Mouse (Mus musculus) kidney, postnatal 10 days (tissue): Measurements from ENCODE around the gene Cldn14.
"Not testable (repeated sequence)": the region's sequence is repeated elsewhere in the genome, so short reads cannot be mapped to it uniquely, and the experiment has no call there.

Experiments
- DNase-seq: peaks from one replicate; pipeline ENCODE4 v3.0.0; 2021; ENCODE audit warnings: mixed read lengths

The Cldn14 gene

DNA sequence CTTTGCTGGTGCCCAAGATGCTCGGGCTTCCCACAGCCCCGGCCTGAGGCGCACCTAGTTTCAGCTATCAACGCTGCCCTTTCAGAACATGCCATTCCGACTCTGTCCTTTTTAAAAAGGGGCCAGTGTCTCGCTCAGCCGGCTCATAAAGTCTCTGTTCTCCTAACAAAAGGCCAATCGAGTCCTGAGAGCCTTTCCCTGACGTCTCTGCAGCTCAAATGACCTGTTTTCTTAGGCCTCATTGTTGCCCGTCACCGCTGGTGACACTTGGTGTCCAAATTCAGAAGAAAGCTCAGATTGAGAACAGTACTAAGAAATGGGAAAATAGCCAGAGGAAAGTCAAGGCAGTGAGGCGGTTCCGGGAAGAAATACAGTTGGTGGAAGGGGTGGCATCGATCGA, at the start of gene Cldn14:
Gene Cldn14, minus strand, starts transcription at position 101 of the 400 bp plus-strand sequence.
- no peak for DNase-seq

DNA sequence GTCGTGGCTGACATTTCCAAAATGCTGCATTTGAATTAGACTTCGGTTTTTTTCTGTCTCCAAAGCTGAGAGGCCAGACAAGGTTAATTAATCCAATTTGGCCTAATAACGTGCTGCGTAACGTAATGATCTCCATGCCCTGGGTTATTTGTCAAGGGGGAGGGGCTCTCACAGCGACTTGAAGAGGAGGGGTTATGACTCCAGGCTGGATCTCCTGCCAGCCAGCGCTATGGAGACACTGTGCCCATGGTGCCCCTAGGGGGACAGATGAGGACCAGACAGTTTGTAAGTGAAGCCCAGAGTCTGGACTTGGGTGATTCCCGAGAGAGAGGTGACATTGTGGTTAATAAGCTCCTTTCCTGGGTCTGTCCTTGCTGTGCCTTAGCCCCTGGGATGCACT, 46.9 kb upstream of the Cldn14 start:
- no peak for DNase-seq

GRCm38 (mm10) chr16:94055176-94055575, 46.5 kb upstream of the Cldn14 start:
- no peak for DNase-seq

DNA sequence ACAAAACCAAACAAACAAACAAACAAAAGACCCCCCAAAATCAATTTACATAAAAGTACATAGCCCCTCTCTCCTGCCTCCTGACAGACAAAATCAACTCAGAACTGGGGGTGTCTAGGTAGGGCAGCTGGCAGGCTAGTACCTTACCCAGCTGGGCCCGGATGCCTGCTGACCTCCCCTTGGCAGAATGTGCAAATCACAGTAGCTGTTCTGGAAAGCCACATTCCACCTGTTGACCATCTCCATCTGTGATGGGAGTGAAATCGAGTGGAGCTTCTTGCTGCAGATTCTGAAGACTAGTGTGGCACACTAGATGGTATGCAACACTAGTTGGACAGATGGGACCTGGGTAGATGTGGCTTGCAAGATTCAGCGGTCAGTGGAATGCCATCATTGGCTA, 41.7 kb upstream of the Cldn14 start:
- no peak for DNase-seq

GRCm38 (mm10) chr16:94044996-94045395, 36.4 kb upstream of the Cldn14 start:
- no peak for DNase-seq

- no peak for DNase-seq
These were observed 35.2 kb upstream of the Cldn14 start for GRCm38 (mm10) chr16:94043797-94044196.

- DNase-seq, result no peak
These were observed 32.6 kb upstream of the Cldn14 start for GRCm38 (mm10) chr16:94041065-94041712.

- no peak for DNase-seq
These were observed 31.8 kb upstream of the Cldn14 start for GRCm38 (mm10) chr16:94040485-94040884.

DNA sequence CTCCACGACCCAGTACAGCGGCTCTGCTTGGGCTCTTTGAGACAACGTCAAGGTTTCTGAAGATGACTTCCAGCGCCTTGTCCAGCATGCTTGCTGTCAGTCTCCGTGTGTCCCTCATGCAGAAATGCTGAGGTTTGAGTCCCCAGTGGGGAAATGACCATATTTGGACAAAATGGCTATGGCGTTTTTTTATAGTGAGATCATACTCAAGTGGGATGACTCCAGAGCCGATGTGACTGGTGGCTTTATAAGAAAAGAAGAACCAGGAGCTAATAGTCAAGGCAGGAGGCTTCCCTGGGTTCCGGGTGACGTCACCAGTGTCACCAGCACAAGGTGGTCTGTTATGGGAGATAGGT, 30.3 kb upstream of the Cldn14 start:
- no peak for DNase-seq

DNA sequence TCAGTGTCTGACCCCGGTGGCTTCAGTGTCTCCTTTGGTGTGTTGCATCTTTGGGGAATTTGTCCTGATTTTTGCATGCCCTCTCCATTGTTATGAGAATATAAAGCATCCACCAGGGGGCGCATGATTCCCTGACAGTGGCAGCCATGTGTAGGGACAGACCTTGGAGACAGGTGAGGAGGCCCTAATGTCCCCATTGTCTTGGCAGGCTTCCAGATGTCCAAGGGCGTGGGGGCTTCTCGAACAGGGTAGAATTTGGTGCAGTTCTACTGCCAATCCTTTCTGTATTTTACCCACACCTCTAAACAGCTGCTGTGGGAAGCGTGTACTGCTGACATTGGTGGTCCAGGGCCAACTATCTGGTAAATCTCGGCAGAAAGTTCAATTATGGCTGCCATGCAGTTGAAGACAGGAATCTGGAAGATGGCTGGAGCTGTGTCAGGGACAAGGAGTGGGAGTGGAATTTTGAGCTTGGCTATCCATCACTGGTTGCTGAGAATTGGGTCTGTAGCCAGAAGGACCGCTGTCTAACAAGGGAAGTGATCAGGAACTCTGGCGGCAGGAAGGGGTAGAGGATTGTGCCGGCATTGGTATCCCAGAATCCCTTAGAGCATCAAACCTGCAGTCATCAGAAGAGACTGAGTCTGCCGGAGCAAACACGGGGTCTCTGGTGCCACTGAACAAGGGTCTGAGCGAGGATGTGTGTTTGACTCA, 29.8 kb upstream of the Cldn14 start:
- DNase-seq, result peak; percentile 78

- no peak for DNase-seq
These were observed 28.6 kb upstream of the Cldn14 start for GRCm38 (mm10) chr16:94037280-94037679.

DNA sequence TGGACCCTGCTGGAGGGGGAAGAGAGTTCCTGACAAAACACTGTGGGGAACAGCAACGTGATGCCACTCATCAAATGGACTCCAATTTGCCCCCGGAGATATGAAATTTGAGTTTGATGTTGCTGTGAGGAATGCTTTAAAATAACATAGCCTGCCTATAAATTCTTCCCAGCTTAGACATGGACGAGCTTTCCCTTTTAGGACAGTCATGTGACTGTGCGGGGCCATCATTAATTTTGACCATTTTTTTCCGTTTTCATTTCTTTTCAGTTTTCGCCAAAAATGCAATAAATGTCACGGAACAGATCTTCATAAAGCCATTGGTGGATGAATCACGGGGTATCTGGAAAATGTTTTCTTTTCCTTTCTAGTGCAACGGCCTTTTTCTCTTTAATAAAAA, 25.5 kb upstream of the Cldn14 start:
- no peak for DNase-seq

DNA sequence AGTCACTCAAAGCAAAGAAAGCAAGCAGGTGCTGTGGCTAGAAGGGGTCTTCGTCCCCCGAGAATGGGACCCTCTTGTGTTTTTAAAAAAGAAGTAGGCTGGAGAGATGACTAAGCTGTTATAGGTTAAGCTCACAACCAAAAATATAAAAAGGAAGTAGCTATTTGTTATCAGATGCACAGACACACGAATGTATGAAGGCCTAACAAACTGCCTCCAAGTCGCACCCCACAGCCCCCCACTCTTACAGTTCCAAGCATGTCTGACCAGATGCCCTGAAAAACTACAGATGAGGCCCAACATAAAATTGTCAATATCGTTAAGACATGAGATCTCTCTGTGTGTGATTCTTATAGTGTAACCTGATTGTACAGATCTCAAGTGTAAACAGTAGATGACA, 23.6 kb upstream of the Cldn14 start:
- no peak for DNase-seq

DNA sequence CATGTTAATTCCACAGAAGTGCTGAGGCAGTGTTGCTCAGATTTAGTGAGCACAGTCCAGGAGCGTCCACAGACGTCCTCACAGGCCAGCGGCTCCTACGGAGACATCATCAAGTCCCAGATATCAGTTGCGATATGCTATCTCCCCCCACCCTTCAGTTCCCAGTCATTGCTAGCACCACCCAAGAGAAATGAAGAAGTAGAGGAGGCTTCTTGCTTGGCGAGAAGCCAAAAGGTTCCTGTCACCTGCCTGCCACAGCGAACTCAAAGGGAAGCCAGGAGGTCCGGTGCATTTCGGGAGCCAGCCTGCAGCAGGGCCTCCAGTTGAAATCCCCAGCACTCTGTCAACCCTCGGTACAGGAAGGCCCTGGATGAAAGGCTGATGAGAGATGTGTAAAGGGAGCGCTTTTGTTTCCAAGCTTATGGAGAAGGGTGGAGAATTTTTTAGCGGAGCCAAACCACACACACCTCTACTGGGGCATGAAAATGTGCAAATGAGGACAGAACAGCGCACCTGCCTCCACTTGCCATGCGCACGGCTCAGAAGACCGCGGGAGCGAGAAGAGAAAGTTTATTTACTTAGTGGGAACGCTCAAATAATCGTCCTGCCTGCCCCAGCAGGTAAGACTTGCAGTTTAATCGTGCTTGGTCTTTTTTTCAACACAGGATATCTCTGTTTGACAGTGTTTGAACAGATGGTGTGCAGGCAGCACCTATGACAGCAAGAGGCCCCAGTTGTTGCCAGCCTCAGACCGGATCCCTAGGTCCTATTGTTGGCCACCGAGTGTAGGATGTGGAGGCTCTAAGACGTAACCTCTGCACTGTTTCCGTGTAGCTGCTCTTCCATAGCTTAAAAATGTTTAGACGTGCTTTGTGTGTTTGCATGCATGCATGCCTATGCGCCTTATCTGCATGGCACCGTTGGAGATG, 15.0 kb upstream of the Cldn14 start:
- no peak for DNase-seq

DNA sequence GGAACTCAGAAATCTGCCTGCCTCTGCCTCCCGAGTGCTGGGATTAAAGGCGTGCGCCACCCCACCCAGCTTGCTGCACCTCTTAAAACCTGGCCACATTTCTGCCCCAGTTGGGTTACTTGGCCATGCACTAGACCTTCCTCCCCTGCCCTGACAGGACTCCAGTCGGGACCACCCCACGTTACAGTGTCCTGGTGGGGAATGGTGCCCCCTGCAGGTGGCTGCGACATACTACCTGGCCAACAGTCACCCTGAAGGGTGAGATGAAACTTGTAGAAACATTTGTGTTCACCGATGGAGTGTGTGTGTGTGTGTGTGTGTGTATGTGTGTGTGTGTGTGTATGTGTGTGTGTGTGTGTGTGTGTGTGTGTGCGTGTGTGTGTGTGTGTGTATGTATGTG, 11.1 kb upstream of the Cldn14 start:
- DNase-seq, result not testable (repeated sequence)

GRCm38 (mm10) chr16:94017953-94018352, 9.3 kb upstream of the Cldn14 start:
- no peak for DNase-seq

GRCm38 (mm10) chr16:94014489-94015096, 6.0 kb upstream of the Cldn14 start:
- no peak for DNase-seq

GRCm38 (mm10) chr16:94013328-94014086, 4.9 kb upstream of the Cldn14 start:
- not testable (repeated sequence) for DNase-seq

GRCm38 (mm10) chr16:94011224-94011623, 2.6 kb upstream of the Cldn14 start:
- DNase-seq, result no peak

GRCm38 (mm10) chr16:94010633-94011032, 2.0 kb upstream of the Cldn14 start:
- DNase-seq, result no peak

DNA sequence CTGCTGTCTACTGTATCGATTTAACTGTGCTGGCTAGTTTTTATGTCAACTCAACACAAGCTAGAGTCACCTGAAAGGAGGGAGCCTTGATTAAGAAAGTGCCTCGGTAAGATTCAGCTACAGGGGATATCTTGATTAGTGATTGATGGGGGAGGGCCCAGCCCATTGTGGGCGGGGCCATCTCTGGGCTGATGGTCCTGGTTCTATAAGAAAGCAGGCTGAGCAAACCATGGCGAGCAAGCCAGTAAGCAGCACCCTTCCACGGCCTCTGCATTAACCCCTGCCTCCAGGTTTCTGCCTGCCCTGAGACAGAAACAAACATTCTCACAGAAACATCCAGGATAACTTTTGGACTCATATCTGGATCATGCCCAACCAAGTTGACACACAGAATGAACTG, 1.5 kb upstream of the Cldn14 start:
- no peak for DNase-seq

GRCm38 (mm10) chr16:94009356-94009755, 719 bp upstream of the Cldn14 start:
- DNase-seq, result no peak
